Mouse (Mus musculus): ENCODE results near the gene Tbc1d10c. TPM values are rescaled to one million over a fixed set of nuclear protein-coding genes. Genes with fewer than 3 reads are reported as not detected.

Tbc1d10c gene
- polyA plus RNA-seq, 1 experiment from 2014 or later: 3.9 TPM

DNA sequence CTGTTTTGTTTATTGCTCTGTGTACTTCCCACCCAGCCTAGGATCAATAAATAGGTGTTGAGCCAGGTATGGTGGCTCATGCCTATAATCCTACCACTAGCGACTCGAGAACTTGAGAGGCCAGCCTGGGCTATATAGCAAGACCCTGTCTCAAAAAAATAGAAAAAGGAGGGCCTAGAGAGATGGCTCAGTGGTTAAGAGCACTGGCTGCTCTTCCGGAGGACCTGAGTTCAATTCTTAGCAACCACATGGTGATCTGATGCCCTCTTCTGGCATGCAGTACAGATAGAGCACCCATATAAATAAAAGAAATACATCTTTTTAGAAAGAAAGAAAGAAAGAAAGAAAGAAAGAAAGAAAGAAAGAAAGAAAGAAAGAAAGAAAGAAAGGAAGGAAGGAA is 12.1 kb upstream of the Tbc1d10c start:
- TF ChIP-seq CTCF (IDR thresholded peaks at IDR 0.05; ENCODE audit: low read depth): peak; percentile 32
- Histone ChIP-seq H3K27ac (no peak overlapping the region), H3K9ac (ENCODE audit: low read depth, low read length) (no peak overlapping the region), H3K9me3 (replicated peaks; ENCODE audit: low read length) (no peaks in the 10 kb centered on the region), H3K4me1 (replicated peaks; ENCODE audit: insufficient read depth, low read length) (peaks cover 9% of the 10 kb centered on the region), H3K4me3 (replicated peaks; ENCODE audit: low read depth, low read length) (no peak overlapping the region), H3K4me2 (ENCODE audit: low read length) (no peak overlapping the region), H3K36me3 (ENCODE audit: insufficient read depth, low read length) (peaks cover 6% of the 10 kb centered on the region; the same call in 1 of the 2 replicates), H3K27me3 (ENCODE audit: insufficient read depth, low read length) (no peaks in the 10 kb centered on the region)
- no peak for ATAC-seq (replicated peaks; ENCODE audit: low FRiP score, low read depth)
- DNase-seq (ENCODE audit: low spot score): no peak
- WGBS: 60% methylated on average over 3 of the region's 3 CpGs

DNA sequence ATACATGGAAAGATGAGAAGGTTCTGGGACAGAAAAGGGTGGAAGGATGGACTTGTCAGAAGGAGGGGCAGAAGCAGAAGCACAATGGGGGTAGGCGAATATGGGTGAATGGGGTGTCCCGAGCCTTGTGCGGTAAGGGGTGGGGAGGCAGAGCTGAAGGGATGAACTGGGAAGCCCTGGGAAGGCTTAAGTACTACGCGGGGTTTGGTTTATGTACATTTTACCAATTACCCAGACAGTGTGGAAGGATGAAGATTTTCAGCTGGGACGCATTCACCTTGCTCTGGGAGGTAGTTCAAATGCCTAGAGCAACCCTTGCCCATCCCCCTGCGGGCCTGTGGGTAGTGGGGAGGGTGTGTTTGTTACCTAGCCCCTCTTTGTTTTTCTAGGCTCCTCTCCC is 11.1 kb upstream of the Tbc1d10c start:
- Histone ChIP-seq H3K9ac (ENCODE audit: low read depth, low read length) (peak overlapping the region; percentile 62), H3K4me3 (replicated peaks; ENCODE audit: low read depth, low read length) (peak overlapping the region; percentile 53), H3K9me3 (replicated peaks; ENCODE audit: low read length) (no peaks in the 10 kb centered on the region), H3K27me3 (ENCODE audit: insufficient read depth, low read length) (no peaks in the 10 kb centered on the region), H3K4me1 (replicated peaks; ENCODE audit: insufficient read depth, low read length) (peaks cover 9% of the 10 kb centered on the region), H3K36me3 (ENCODE audit: insufficient read depth, low read length) (peaks cover 6% of the 10 kb centered on the region; the same call in 1 of the 2 replicates), H3K4me2 (ENCODE audit: low read length) (peak overlapping the region; percentile 87), H3K27ac (no peak overlapping the region)
- TF ChIP-seq CTCF (IDR thresholded peaks at IDR 0.05; ENCODE audit: low read depth): no peak
- WGBS: 42% methylated on average over 7 of the region's 7 CpGs
- DNase-seq (ENCODE audit: low spot score) (no peak), ATAC-seq (replicated peaks; ENCODE audit: low FRiP score, low read depth) (no peak)

DNA sequence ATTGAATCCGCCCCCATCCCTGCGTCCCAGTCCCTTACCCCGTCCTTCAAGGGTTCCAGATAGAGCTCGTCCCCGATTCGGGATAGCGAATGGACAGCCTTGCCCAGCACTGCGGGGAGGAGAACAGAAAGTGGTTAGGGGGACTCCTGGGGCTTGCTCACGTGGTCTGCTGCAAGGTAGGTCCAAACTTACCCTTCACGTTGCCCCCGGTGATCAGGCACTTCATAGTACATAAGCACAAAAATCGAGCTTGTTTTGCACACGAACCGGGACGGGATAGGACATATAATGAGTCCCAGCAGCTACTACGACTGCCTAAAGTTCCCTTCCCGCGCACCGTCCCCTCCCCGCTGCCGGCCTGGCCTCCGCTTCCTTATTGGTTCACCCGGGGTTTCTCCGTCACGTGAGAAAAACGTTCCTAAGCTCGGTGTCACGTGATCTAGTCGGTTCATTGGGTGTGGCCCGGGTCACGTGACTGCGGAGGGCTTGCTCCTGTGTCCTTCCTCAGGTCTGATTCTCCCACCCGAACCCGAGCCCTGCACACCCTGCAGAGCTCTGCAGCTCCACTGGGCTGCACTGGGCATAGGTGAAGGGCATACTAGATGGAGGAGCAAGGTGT is 10.3 kb upstream of the Tbc1d10c start, which contains the start of gene Rad9a:
Rad9a (minus strand) TSS at position 372 of the 619 bp plus-strand sequence.
- H3K27ac ChIP-seq: peak within 1 kb of the TSS; percentile 55
- peak within 1 kb of the TSS; percentile 87 for H3K4me2 ChIP-seq (ENCODE audit: low read length)
- H3K4me1 ChIP-seq (replicated peaks; ENCODE audit: insufficient read depth, low read length): peaks cover 13% of the 10 kb centered on the region
- H3K27me3 ChIP-seq (ENCODE audit: insufficient read depth, low read length): no peaks in the 10 kb centered on the region
- WGBS: under 1% methylated on average over 34 of the region's 34 CpGs
- H3K36me3 ChIP-seq (ENCODE audit: insufficient read depth, low read length): peaks cover 11% of the 10 kb centered on the region; the same call in 1 of the 2 replicates
- peak within 1 kb of the TSS; percentile 53 for H3K4me3 ChIP-seq (replicated peaks; ENCODE audit: low read depth, low read length)
- H3K9me3 ChIP-seq (replicated peaks; ENCODE audit: low read length): no peaks in the 10 kb centered on the region
- DNase-seq (ENCODE audit: low spot score) (peak; percentile 99), ATAC-seq (replicated peaks; ENCODE audit: low FRiP score, low read depth) (peak; percentile 82)
- H3K9ac ChIP-seq (ENCODE audit: low read depth, low read length): peak within 1 kb of the TSS; percentile 62
- no peak for TF ChIP-seq CTCF (IDR thresholded peaks at IDR 0.05; ENCODE audit: low read depth)

DNA sequence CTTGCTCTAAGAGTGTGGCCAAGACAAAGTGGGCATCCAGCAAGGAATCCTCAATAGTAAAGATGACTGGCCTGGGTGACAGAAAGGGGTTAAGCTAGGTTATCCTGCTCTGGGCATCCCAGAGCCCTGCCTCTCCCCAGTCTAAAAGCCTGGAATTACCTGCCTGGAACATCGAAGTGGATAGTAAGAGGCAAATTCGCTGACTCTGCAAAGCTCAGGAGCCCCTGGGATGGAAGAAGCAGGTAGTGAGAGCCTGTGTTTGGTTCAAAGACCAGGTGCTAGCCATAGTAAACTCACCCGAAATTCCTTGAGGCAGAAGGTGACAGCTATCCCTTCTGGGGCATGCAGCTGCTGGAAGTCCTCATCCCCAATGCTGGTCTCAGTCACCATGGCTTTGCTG is 6.1 kb upstream of the Tbc1d10c start:
- Histone ChIP-seq H3K9ac (ENCODE audit: low read depth, low read length) (no peak overlapping the region), H3K36me3 (ENCODE audit: insufficient read depth, low read length) (peaks cover 32% of the 10 kb centered on the region), H3K27me3 (ENCODE audit: insufficient read depth, low read length) (no peaks in the 10 kb centered on the region), H3K27ac (no peak overlapping the region), H3K4me2 (ENCODE audit: low read length) (no peak overlapping the region), H3K9me3 (replicated peaks; ENCODE audit: low read length) (no peaks in the 10 kb centered on the region), H3K4me3 (replicated peaks; ENCODE audit: low read depth, low read length) (no peak overlapping the region), H3K4me1 (replicated peaks; ENCODE audit: insufficient read depth, low read length) (peaks cover 19% of the 10 kb centered on the region)
- TF ChIP-seq CTCF (IDR thresholded peaks at IDR 0.05; ENCODE audit: low read depth): no peak
- 59% methylated on average over 3 of the region's 3 CpGs for WGBS
- DNase-seq (ENCODE audit: low spot score) (no peak), ATAC-seq (replicated peaks; ENCODE audit: low FRiP score, low read depth) (no peak)

DNA sequence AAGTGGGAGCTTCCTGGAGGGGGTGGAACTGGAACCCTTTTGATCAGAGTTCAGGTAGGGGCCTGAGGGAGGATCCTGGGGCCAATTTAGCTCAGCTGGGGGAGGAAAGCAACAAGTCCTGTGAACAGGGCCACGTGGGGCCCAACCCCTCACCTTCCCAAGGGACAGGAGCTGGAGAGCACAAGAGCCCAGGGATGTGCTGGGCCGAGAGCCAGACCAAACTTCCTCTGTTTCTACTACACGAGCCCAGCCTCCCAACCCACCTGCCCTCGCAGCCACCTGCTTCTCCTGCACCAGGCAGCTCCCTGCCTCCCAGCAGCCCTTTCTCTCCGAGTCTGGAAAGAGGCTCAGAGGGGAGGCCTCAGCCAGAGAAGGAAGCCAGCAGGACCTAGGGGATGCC is 5.5 kb upstream of the Tbc1d10c start:
- WGBS: 0% methylated on average over 5 of the region's 5 CpGs
- Histone ChIP-seq H3K27me3 (ENCODE audit: insufficient read depth, low read length) (no peaks in the 10 kb centered on the region), H3K9ac (ENCODE audit: low read depth, low read length) (0 out of 2 replicates have a peak overlapping the region, but pooled peaks have one; percentile 24), H3K36me3 (ENCODE audit: insufficient read depth, low read length) (peaks cover 32% of the 10 kb centered on the region), H3K4me2 (ENCODE audit: low read length) (no peak overlapping the region), H3K4me3 (replicated peaks; ENCODE audit: low read depth, low read length) (no peak overlapping the region), H3K9me3 (replicated peaks; ENCODE audit: low read length) (no peaks in the 10 kb centered on the region), H3K4me1 (replicated peaks; ENCODE audit: insufficient read depth, low read length) (peaks cover 19% of the 10 kb centered on the region), H3K27ac (no peak overlapping the region)
- no peak for DNase-seq (ENCODE audit: low spot score)
- TF ChIP-seq CTCF (IDR thresholded peaks at IDR 0.05; ENCODE audit: low read depth): no peak
- ATAC-seq (replicated peaks; ENCODE audit: low FRiP score, low read depth): no peak

DNA sequence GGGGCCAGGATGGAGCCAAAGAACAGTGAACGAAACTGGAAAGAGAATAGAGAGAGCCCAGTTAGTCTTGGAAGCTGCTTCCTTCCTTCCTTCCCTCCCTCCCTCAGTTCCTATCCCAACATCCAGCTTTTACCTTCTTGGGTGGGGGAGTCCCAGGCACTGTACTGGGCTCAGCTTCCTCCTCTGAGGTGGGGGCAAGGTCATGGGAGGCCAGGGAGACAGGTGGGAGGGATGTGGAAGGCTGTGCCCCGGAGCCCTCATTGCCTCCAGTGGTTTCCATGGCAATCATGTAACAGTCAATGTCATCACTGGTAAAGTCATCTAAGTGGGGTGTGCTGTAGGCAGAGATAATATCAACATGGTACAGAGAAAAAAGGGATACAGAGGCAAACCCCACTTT is 5.0 kb upstream of the Tbc1d10c start:
- peaks cover 32% of the 10 kb centered on the region for H3K36me3 ChIP-seq (ENCODE audit: insufficient read depth, low read length)
- TF ChIP-seq CTCF (IDR thresholded peaks at IDR 0.05; ENCODE audit: low read depth): no peak
- no peak overlapping the region for H3K4me2 ChIP-seq (ENCODE audit: low read length)
- H3K9me3 ChIP-seq (replicated peaks; ENCODE audit: low read length): no peaks in the 10 kb centered on the region
- H3K4me1 ChIP-seq (replicated peaks; ENCODE audit: insufficient read depth, low read length): peaks cover 23% of the 10 kb centered on the region
- H3K9ac ChIP-seq (ENCODE audit: low read depth, low read length): no peak overlapping the region
- no peak overlapping the region for H3K4me3 ChIP-seq (replicated peaks; ENCODE audit: low read depth, low read length)
- WGBS: 33% methylated on average over 2 of the region's 2 CpGs
- H3K27me3 ChIP-seq (ENCODE audit: insufficient read depth, low read length): no peaks in the 10 kb centered on the region
- no peak for DNase-seq (ENCODE audit: low spot score)
- no peak for ATAC-seq (replicated peaks; ENCODE audit: low FRiP score, low read depth)
- H3K27ac ChIP-seq: no peak overlapping the region

Measured in kidney, postnatal 0 days (tissue).